Mouse (Mus musculus) lung, postnatal 0 days (tissue): Measurements from ENCODE around the gene Lmod3. TPM values are rescaled to one million over a fixed set of nuclear protein-coding genes. Genes with fewer than 3 reads are reported as not detected.
A peak's percentile ranks its signal among the peaks of the same experiment; 100 is the strongest.

Source experiments
- ATAC-seq: fragments of 200-750 bp; cut with Nextera tagmentation; 2 replicates; pipeline ENCODE4 v1.8.0; 2017; ENCODE audit warnings: moderate library complexity
- DNase-seq: peaks from one replicate; pipeline ENCODE4 v3.0.0-alpha.2; 2016; ENCODE audit warnings: low spot score
- H3K27ac ChIP-seq: fragments of 300-500 bp; sonication (generic); 2 replicates; pipeline ENCODE4 v1.5.1; 2014; ENCODE audit warnings: antibody characterized with exemption, mild to moderate bottlenecking, low read length, mixed read lengths
- H3K27me3 ChIP-seq: fragments of 300-500 bp; sonication (generic); replicated peaks from 2 replicates; pipeline ENCODE4 v1.6.1; 2014; ENCODE audit warnings: low read length, mixed read lengths; ENCODE audit not compliant: insufficient read depth
- H3K36me3 ChIP-seq: fragments of 300-500 bp; sonication (generic); 2 replicates; pipeline ENCODE4 v1.6.1; 2014; ENCODE audit warnings: low read length, mixed read lengths; ENCODE audit not compliant: insufficient read depth
- H3K4me1 ChIP-seq: fragments of 300-500 bp; sonication (generic); 2 replicates; pipeline ENCODE4 v1.6.1; 2014; ENCODE audit warnings: antibody characterized with exemption, low read depth, low read length, mixed read lengths; ENCODE audit not compliant: insufficient read depth
- H3K4me2 ChIP-seq: fragments of 300-500 bp; sonication (generic); replicated peaks from 2 replicates; pipeline ENCODE4 v1.6.1; 2014; ENCODE audit warnings: low read depth, mild to moderate bottlenecking, low read length, moderate library complexity, mixed read lengths
- H3K4me3 ChIP-seq: fragments of 300-500 bp; sonication (generic); 2 replicates; pipeline ENCODE4 v1.5.1; 2014; ENCODE audit warnings: low read depth, low read length
- H3K9ac ChIP-seq: fragments of 300-500 bp; sonication (generic); replicated peaks from 2 replicates; pipeline ENCODE4 v1.6.1; 2014; ENCODE audit warnings: low read depth, mild to moderate bottlenecking
- H3K9me3 ChIP-seq: fragments of 300-500 bp; sonication (generic); 2 replicates; pipeline ENCODE4 v1.6.1; 2016; ENCODE audit warnings: low read length, mixed read lengths
- CTCF ChIP-seq: IDR thresholded peaks from 2 replicates; pipeline ENCODE4 v1.5.1; 2016; ENCODE audit warnings: antibody characterized with exemption, mild to moderate bottlenecking
- EP300 ChIP-seq: IDR thresholded peaks from 2 replicates; pipeline ENCODE4 v1.6.1; 2016; ENCODE audit warnings: antibody characterized with exemption, mild to moderate bottlenecking, control low read depth
- WGBS: fragments of 180-500 bp; shearing (Covaris S2); extraction: QIAGEN DNeasy Blood & Tissue Kit; methylation state at CpG from one replicate; pipeline ENCODE4 v1.1.7; 2014; 5-methylcytosine and 5-hydroxymethylcytosine counted together
- polyA plus RNA-seq: library from polyadenylated mRNA; unstranded; fragments of >200 nt; fragmentation: Nextera tagmentation; extraction: Ambion mirVana; gene quantifications from 2 replicates; pipeline ENCODE4 v1.2.1, GENCODE M21; 2015

The Lmod3 gene
- polyA plus RNA-seq, 1 experiment from 2014 or later: 0.31 TPM

GRCm38 (mm10) chr6:97295416-97295815, 42.9 kb upstream of the Lmod3 start:
- Histone ChIP-seq H3K4me2 (no peak overlapping the region), H3K4me1 (0 out of 2 replicates have a peak, but pooled peaks cover 3% of the 10 kb centered on the region), H3K9me3 (no peaks in the 10 kb centered on the region), H3K27ac (no peak overlapping the region), H3K36me3 (peaks cover 16% of the 10 kb centered on the region; the same call in 1 of the 2 replicates), H3K4me3 (no peak overlapping the region), H3K9ac (no peak overlapping the region), H3K27me3 (no peaks in the 10 kb centered on the region)
- no peak for ATAC-seq
- no peak for DNase-seq
- TF ChIP-seq CTCF: no peak
- no peak for TF ChIP-seq EP300
- 88% methylated on average over 9 of the region's 9 CpGs for WGBS

GRCm38 (mm10) chr6:97293667-97294569, 41.4 kb upstream of the Lmod3 start:
- Histone ChIP-seq H3K4me3 (no peak overlapping the region), H3K9me3 (no peaks in the 10 kb centered on the region), H3K9ac (no peak overlapping the region), H3K4me1 (0 out of 2 replicates have a peak, but pooled peaks cover 3% of the 10 kb centered on the region), H3K4me2 (no peak overlapping the region), H3K27ac (peak overlapping the region; percentile 69), H3K27me3 (no peaks in the 10 kb centered on the region), H3K36me3 (peaks cover 16% of the 10 kb centered on the region; the same call in 1 of the 2 replicates)
- TF ChIP-seq EP300 (peak; percentile 27; the same call in 1 of the 2 replicates), CTCF (no peak)
- 56% methylated on average over 12 of the region's 12 CpGs for WGBS
- ATAC-seq (peak; percentile 81), DNase-seq (peak; percentile 81)

DNA sequence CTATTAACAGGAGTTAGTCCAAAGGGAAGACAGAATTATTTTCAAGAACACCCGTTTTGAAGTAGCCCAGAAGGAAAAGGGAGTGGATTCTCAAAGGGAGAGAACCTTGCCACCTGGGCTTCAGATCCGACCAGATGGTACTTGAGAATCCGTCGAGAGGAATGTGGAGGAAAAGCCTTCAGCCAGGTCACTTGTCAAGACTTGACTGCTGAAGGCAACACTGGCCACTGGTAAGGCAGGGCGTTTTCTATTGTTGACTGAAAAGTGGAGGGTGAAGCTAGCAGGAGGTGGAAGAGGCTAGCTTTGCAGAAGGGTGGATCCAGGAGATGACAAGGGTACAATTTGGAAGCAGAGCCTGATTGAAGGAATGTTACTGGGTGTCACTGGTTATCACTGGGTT, 40.3 kb upstream of the Lmod3 start:
- H3K27ac ChIP-seq: peak overlapping the region; percentile 55
- 0 out of 2 replicates have a peak, but pooled peaks cover 3% of the 10 kb centered on the region for H3K4me1 ChIP-seq
- DNase-seq (peak; percentile 53), ATAC-seq (peak; percentile 55)
- no peak overlapping the region for H3K4me2 ChIP-seq
- peaks cover 18% of the 10 kb centered on the region; the same call in 1 of the 2 replicates for H3K36me3 ChIP-seq
- no peaks in the 10 kb centered on the region for H3K27me3 ChIP-seq
- TF ChIP-seq CTCF: no peak
- TF ChIP-seq EP300: 0 out of 2 replicates have a peak, but pooled peaks have one; percentile 9
- no peak overlapping the region for H3K4me3 ChIP-seq
- H3K9me3 ChIP-seq: no peaks in the 10 kb centered on the region
- H3K9ac ChIP-seq: no peak overlapping the region
- 58% methylated on average over 5 of the region's 5 CpGs for WGBS

- 0 out of 2 replicates have a peak overlapping the region, but pooled peaks have one; percentile 55 for H3K27ac ChIP-seq
- ATAC-seq: no peak
- H3K36me3 ChIP-seq: peaks cover 18% of the 10 kb centered on the region; the same call in 1 of the 2 replicates
- 52% methylated on average over 3 of the region's 3 CpGs for WGBS
- no peak overlapping the region for H3K4me2 ChIP-seq
- 0 out of 2 replicates have a peak, but pooled peaks cover 3% of the 10 kb centered on the region for H3K4me1 ChIP-seq
- no peak overlapping the region for H3K9ac ChIP-seq
- peak; percentile 16 for DNase-seq
- H3K4me3 ChIP-seq: no peak overlapping the region
- no peaks in the 10 kb centered on the region for H3K9me3 ChIP-seq
- TF ChIP-seq CTCF (peak; percentile 33; the same call in 1 of the 2 replicates), EP300 (no peak)
- H3K27me3 ChIP-seq: no peaks in the 10 kb centered on the region
Measured at GRCm38 (mm10) chr6:97292096-97292495, 39.5 kb upstream of the Lmod3 start.

DNA sequence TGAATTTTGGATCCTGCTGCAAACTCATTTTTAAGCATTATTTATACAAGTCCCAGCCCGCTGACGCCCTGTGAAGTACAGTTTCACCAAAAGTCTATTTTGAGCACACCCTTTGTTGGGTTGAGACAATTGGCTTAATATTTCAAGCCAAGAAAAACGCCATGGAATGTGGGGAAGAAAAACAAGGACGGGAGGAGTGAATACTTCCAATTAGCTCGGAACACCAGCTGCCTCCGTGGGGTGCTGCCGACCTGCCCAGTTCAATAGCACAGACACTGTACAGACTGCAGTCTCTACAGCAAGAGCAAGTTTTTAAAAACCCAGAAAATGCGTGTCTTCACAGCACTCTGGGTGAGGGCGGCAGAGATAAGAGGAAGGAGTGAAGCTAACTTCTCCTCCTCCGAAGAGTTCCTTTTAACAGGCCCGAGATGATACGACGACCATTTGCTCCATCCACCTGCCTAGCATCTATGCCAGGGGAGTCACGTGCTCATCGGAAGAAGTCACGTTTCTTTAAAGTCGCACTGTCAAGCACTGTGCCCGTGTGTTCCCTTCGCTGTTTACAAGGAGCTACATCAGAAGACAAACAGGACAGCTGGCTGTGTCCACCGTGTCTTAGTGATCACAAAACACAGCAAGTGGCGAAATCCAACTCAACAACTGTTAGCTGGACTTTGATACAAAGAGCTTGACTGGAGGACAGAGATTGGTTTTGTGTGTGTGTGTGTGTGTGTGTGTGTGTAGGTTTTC, 38.8 kb upstream of the Lmod3 start:
- no peak overlapping the region for H3K4me2 ChIP-seq
- H3K36me3 ChIP-seq: peaks cover 15% of the 10 kb centered on the region; the same call in 1 of the 2 replicates
- TF ChIP-seq CTCF: no peak
- no peak for TF ChIP-seq EP300
- H3K4me3 ChIP-seq: no peak overlapping the region
- H3K9me3 ChIP-seq: no peaks in the 10 kb centered on the region
- WGBS: 58% methylated on average over 21 of the region's 21 CpGs
- ATAC-seq (no peak), DNase-seq (peak; percentile 11)
- no peak overlapping the region for H3K9ac ChIP-seq
- no peaks in the 10 kb centered on the region for H3K27me3 ChIP-seq
- 0 out of 2 replicates have a peak, but pooled peaks cover 3% of the 10 kb centered on the region for H3K4me1 ChIP-seq
- no peak overlapping the region for H3K27ac ChIP-seq

GRCm38 (mm10) chr6:97290687-97291086, 38.1 kb upstream of the Lmod3 start:
- 40% methylated on average over 3 of the region's 3 CpGs for WGBS
- H3K9me3 ChIP-seq: no peaks in the 10 kb centered on the region
- H3K27ac ChIP-seq: no peak overlapping the region

More at GRCm38 (mm10) chr6:97290687-97291086, 38.1 kb upstream of the Lmod3 start:
- Histone ChIP-seq H3K36me3 (peaks cover 8% of the 10 kb centered on the region; the same call in 1 of the 2 replicates), H3K4me1 (0 out of 2 replicates have a peak, but pooled peaks cover 3% of the 10 kb centered on the region), H3K27me3 (no peaks in the 10 kb centered on the region), H3K4me3 (no peak overlapping the region), H3K9ac (no peak overlapping the region), H3K4me2 (no peak overlapping the region)
- TF ChIP-seq EP300 (no peak), CTCF (no peak)
- DNase-seq: peak; percentile 15
- no peak for ATAC-seq
